Mouse (Mus musculus) E14TG2a.4 (cell line): ENCODE results near the gene Fam83b.

Experiments used
- CTCF ChIP-seq: conservative IDR thresholded peaks from 2 replicates; pipeline ENCODE4 v1.5.1; 2014; ENCODE audit warnings: low read length
- NANOG ChIP-seq: IDR thresholded peaks from 2 replicates; pipeline ENCODE4 v1.6.1; 2014; ENCODE audit warnings: borderline replicate concordance, low read length, mixed read lengths
- POU5F1 ChIP-seq: IDR thresholded peaks from 2 replicates; pipeline ENCODE4 v1.6.1; 2014; ENCODE audit warnings: low read length, borderline replicate concordance

- TF ChIP-seq CTCF, result no peak
- no peak for TF ChIP-seq NANOG
- no peak for TF ChIP-seq POU5F1
Observed at GRCm38 (mm10) chr9:76540684-76541083, 26.2 kb downstream of the Fam83b start.
